Mouse (Mus musculus): ENCODE results near the gene Gm20870.
"Not testable (repeated sequence)": the region's sequence is repeated elsewhere in the genome, so short reads cannot be mapped to it uniquely, and the experiment has no call there.

Gene Gm20870

DNA sequence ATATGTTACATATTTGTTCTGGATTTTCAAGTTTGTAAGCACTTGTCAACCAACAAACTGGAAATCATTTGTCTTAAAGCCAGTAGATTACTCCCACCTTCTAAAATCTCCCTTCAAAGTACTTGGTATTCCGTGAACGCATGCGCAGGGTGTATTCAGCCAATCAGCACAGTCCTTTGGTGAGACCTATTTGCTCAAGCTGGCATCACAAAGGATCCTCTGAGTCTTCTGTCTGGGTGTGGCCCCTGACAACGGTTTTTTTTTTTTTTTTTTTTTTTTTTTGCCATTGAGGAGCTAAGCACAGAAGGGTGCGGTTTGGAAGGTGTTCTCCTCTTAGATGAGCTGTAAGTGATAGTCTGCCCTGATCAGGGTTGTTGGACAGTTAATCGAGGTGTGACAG, at the start of gene Gm20870:
Gene Gm20870, plus strand, starts transcription at position 301 of the 400 bp plus-strand sequence.
- not testable (repeated sequence) for DNase-seq (ENCODE audit: low spot score in 2 of 2)
